Mouse (Mus musculus) heart, postnatal 0 days (tissue): ENCODE measurements around the gene Btbd18. TPM values are rescaled to one million over a fixed set of nuclear protein-coding genes. Genes with fewer than 3 reads are reported as not detected.

ENCODE experiments used
- ATAC-seq: fragments of 200-750 bp; cut with Nextera tagmentation; 2 replicates; pipeline ENCODE4 v1.8.0; 2017; ENCODE audit warnings: low read depth, moderate number of reproducible peaks, moderate library complexity; ENCODE audit not compliant: insufficient read depth
- DNase-seq: peaks from one replicate; pipeline ENCODE4 v3.0.0-alpha.2; 2016; ENCODE audit warnings: low spot score
- H3K27ac ChIP-seq: fragments of 300-500 bp; sonication (generic); 2 replicates; pipeline ENCODE4 v1.5.1; 2014; ENCODE audit warnings: low read depth, mild to moderate bottlenecking
- H3K27me3 ChIP-seq: fragments of 300-500 bp; sonication (generic); 2 replicates; pipeline ENCODE4 v1.6.1; 2014; ENCODE audit warnings: low read length, mixed read lengths; ENCODE audit not compliant: control insufficient read depth, insufficient read depth
- H3K36me3 ChIP-seq: fragments of 300-500 bp; sonication (generic); replicated peaks from 2 replicates; pipeline ENCODE4 v1.6.1; 2014; ENCODE audit warnings: low read length, mixed read lengths; ENCODE audit not compliant: control insufficient read depth, insufficient read depth
- H3K4me1 ChIP-seq: fragments of 300-500 bp; sonication (generic); 2 replicates; pipeline ENCODE4 v1.6.1; 2014; ENCODE audit warnings: antibody characterized with exemption; ENCODE audit not compliant: control insufficient read depth, insufficient read depth
- H3K4me2 ChIP-seq: fragments of 300-500 bp; sonication (generic); 2 replicates; pipeline ENCODE4 v1.6.1; 2014; ENCODE audit warnings: low read depth, mild to moderate bottlenecking, low read length, moderate library complexity
- H3K4me3 ChIP-seq: fragments of 300-500 bp; sonication (generic); 2 replicates; pipeline ENCODE4 v1.5.1; 2014; ENCODE audit warnings: low read depth, low read length
- H3K9ac ChIP-seq: fragments of 300-500 bp; sonication (generic); replicated peaks from 2 replicates; pipeline ENCODE4 v1.6.1; 2014; ENCODE audit warnings: low read depth, low read length, mixed read lengths
- H3K9me3 ChIP-seq: fragments of 300-500 bp; sonication (generic); replicated peaks from 2 replicates; pipeline ENCODE4 v1.6.1; 2016; ENCODE audit warnings: low read length; ENCODE audit not compliant: control insufficient read depth
- CTCF ChIP-seq: IDR thresholded peaks from 2 replicates; pipeline ENCODE4 v1.5.1; 2016; ENCODE audit warnings: antibody characterized with exemption, control low read depth, low read depth
- EP300 ChIP-seq: IDR thresholded peaks from 2 replicates; pipeline ENCODE4 v1.6.1; 2016; ENCODE audit warnings: antibody characterized with exemption, low read depth
- WGBS: fragments of 180-500 bp; shearing (Covaris S2); extraction: QIAGEN DNeasy Blood & Tissue Kit; methylation state at CpG from one replicate; pipeline ENCODE4 v1.1.7; 2014; 5-methylcytosine and 5-hydroxymethylcytosine counted together
- polyA plus RNA-seq: library from polyadenylated mRNA; unstranded; fragments of >200 nt; fragmentation: Nextera tagmentation; extraction: Ambion mirVana; gene quantifications from 2 replicates; pipeline ENCODE4 v1.2.1, GENCODE M21; 2015
- total RNA-seq: library from RNA; depleted of rRNA; stranded (reverse); fragments of >200 nt; gene quantifications from 2 replicates; pipeline ENCODE4 v1.2.3, GENCODE M21; 2014; ENCODE audit warnings: low replicate concordance; rRNA removed

Gene Btbd18
- total and polyA plus RNA-seq, 2 experiments from 2014 or later = 0.05 TPM; not detected in 1

GRCm38 (mm10) chr2:84715562-84716361, 56.9 kb downstream of the Btbd18 start:
- DNase-seq = peak; percentile 98

GRCm38 (mm10) chr2:84716423-84717355, 57.8 kb downstream of the Btbd18 start:
- Histone ChIP-seq H3K4me1 (peaks cover 16% of the 10 kb centered on the region), H3K27me3 (no peaks in the 10 kb centered on the region), H3K36me3 (no peaks in the 10 kb centered on the region), H3K4me3 (peak overlapping the region; percentile 94), H3K27ac (peak overlapping the region; percentile 97), H3K9me3 (no peaks in the 10 kb centered on the region), H3K9ac (peak overlapping the region; percentile 69), H3K4me2 (peak overlapping the region; percentile 85)
- 19% methylated on average over 9 of the region's 9 CpGs for WGBS
- no peak for ATAC-seq
- TF ChIP-seq CTCF = no peak
- no peak for TF ChIP-seq EP300
- DNase-seq = peak; percentile 22

More at GRCm38 (mm10) chr2:84715562-84716361, 56.9 kb downstream of the Btbd18 start:
- peak overlapping the region; percentile 85 for H3K4me2 ChIP-seq
- H3K27ac ChIP-seq = peak overlapping the region; percentile 97
- no peaks in the 10 kb centered on the region for H3K27me3 ChIP-seq
- under 1% methylated on average over 33 of the region's 33 CpGs for WGBS
- peak overlapping the region; percentile 87 for H3K9ac ChIP-seq
- peak; percentile 90 for ATAC-seq
- TF ChIP-seq EP300 (peak; percentile 85; the same call in 1 of the 2 replicates), CTCF (no peak)
- no peaks in the 10 kb centered on the region for H3K9me3 ChIP-seq
- peaks cover 2% of the 10 kb centered on the region for H3K36me3 ChIP-seq
- H3K4me1 ChIP-seq = peaks cover 16% of the 10 kb centered on the region
- peak overlapping the region; percentile 94 for H3K4me3 ChIP-seq

- Histone ChIP-seq H3K4me3 (no peak overlapping the region), H3K36me3 (no peaks in the 10 kb centered on the region), H3K4me1 (peaks cover 16% of the 10 kb centered on the region), H3K27ac (peak overlapping the region; percentile 30; the same call in 1 of the 2 replicates), H3K9me3 (no peaks in the 10 kb centered on the region), H3K4me2 (no peak overlapping the region), H3K27me3 (no peaks in the 10 kb centered on the region), H3K9ac (no peak overlapping the region)
- 83% methylated on average over 4 of the region's 4 CpGs for WGBS
- ATAC-seq = no peak
- no peak for DNase-seq
- TF ChIP-seq EP300 = no peak
- no peak for TF ChIP-seq CTCF
Observed at GRCm38 (mm10) chr2:84717357-84717756, 58.5 kb downstream of the Btbd18 start.

Other genes starting within 250 kb of the Btbd18 start
- gene Calcrl, start 233.7 kb upstream of the Btbd18 start, total RNA-seq = 32.3 and 78.2 TPM in 2 replicates
- gene Calcrl, start 233.7 kb upstream of the Btbd18 start, polyA plus RNA-seq = 26.5 and 28.5 TPM in 2 replicates
- gene Tfpi, start 182.3 kb upstream of the Btbd18 start, total RNA-seq = 55.2 and 58.1 TPM in 2 replicates
- gene Tfpi, start 182.3 kb upstream of the Btbd18 start, polyA plus RNA-seq = 58.4 and 59.5 TPM in 2 replicates
- 121 and 156 TPM in 2 replicates for gene Ctnnd1, start 8.3 kb upstream of the Btbd18 start, total RNA-seq
- gene Ctnnd1, start 8.3 kb upstream of the Btbd18 start, polyA plus RNA-seq = 26.5 and 29.8 TPM in 2 replicates
- 240 and 350 TPM in 2 replicates for gene Selenoh, start 11.7 kb downstream of the Btbd18 start, total RNA-seq
- gene Selenoh, start 11.7 kb downstream of the Btbd18 start, polyA plus RNA-seq = 137 and 149 TPM in 2 replicates
- not detected in 2 replicates for gene Gm28635, start 19.0 kb downstream of the Btbd18 start, total RNA-seq
- not detected in 2 replicates for gene Gm28635, start 19.0 kb downstream of the Btbd18 start, polyA plus RNA-seq
- 8.1 and 41.5 TPM in 2 replicates for gene Med19, start 19.3 kb downstream of the Btbd18 start, total RNA-seq
- gene Med19, start 19.3 kb downstream of the Btbd18 start, polyA plus RNA-seq = 15.9 and 17.0 TPM in 2 replicates
- 82.7 and 85.6 TPM in 2 replicates for gene Tmx2, start 20.1 kb downstream of the Btbd18 start, total RNA-seq
- 151 and 159 TPM in 2 replicates for gene Tmx2, start 20.1 kb downstream of the Btbd18 start, polyA plus RNA-seq
- gene Zdhhc5, start 56.1 kb downstream of the Btbd18 start, total RNA-seq = 46.5 and 46.8 TPM in 2 replicates
- gene Zdhhc5, start 56.1 kb downstream of the Btbd18 start, polyA plus RNA-seq = 20.5 TPM in 2 replicates
- 5.2 and 5.8 TPM in 2 replicates for gene Clp1, start 68.3 kb downstream of the Btbd18 start, total RNA-seq
- gene Clp1, start 68.3 kb downstream of the Btbd18 start, polyA plus RNA-seq = 10.1 and 10.5 TPM in 2 replicates
- not detected in 2 replicates for gene Ypel4, start 75.0 kb downstream of the Btbd18 start, total RNA-seq
- gene Ypel4, start 75.0 kb downstream of the Btbd18 start, polyA plus RNA-seq = 1.1 and 1.2 TPM in 2 replicates
- gene Gm19426, start 84.6 kb downstream of the Btbd18 start, total RNA-seq = 4.3 TPM in 1 of 2 replicates, not detected in the other
- gene Gm19426, start 84.6 kb downstream of the Btbd18 start, polyA plus RNA-seq = 3.0 and 3.1 TPM in 2 replicates
- gene Serping1, start 116.4 kb downstream of the Btbd18 start, total RNA-seq = 26.3 and 31.2 TPM in 2 replicates
- 37.1 and 38.8 TPM in 2 replicates for gene Serping1, start 116.4 kb downstream of the Btbd18 start, polyA plus RNA-seq
- 40.0 and 47.0 TPM in 2 replicates for gene Ube2l6, start 139.7 kb downstream of the Btbd18 start, total RNA-seq
- gene Ube2l6, start 139.7 kb downstream of the Btbd18 start, polyA plus RNA-seq = 29.8 and 36.9 TPM in 2 replicates
- gene Smtnl1, start 163.6 kb downstream of the Btbd18 start, total RNA-seq = not detected in 2 replicates
- 0.07 and 0.12 TPM in 2 replicates for gene Smtnl1, start 163.6 kb downstream of the Btbd18 start, polyA plus RNA-seq
- 117 and 140 TPM in 2 replicates for gene Timm10, start 167.9 kb downstream of the Btbd18 start, total RNA-seq
- gene Timm10, start 167.9 kb downstream of the Btbd18 start, polyA plus RNA-seq = 129 and 133 TPM in 2 replicates
- 3.9 and 14.1 TPM in 2 replicates for gene Slc43a1, start 179.8 kb downstream of the Btbd18 start, total RNA-seq
- gene Slc43a1, start 179.8 kb downstream of the Btbd18 start, polyA plus RNA-seq = 2.8 and 2.9 TPM in 2 replicates
- 1.6 and 9.2 TPM in 2 replicates for gene Rtn4rl2, start 227.6 kb downstream of the Btbd18 start, total RNA-seq
- 0.91 and 1.1 TPM in 2 replicates for gene Rtn4rl2, start 227.6 kb downstream of the Btbd18 start, polyA plus RNA-seq